Comparison of ENCODE assay signal across 10 mouse cellular contexts in genomic region chr10:58362745-58363144, GRCm38 (mm10). TPM values are rescaled to one million over a fixed set of nuclear protein-coding genes. Genes with fewer than 3 reads are reported as not detected.
DNase-seq lines count a peak whose midpoint lies in the region; ATAC-seq and TF ChIP-seq lines count a peak whose summit lies in the region.
"Had no signal": no experiment of that assay in that cellular context is flagged by ENCODE, and none has a peak within 500 bp of the region (broad histone marks: within the 10 kb centered on the region; RNA-seq: fewer than 3 reads in every experiment).

No protein-coding gene starts in this region.

- WGBS in hindbrain, embryonic 16.5 days = 76% methylated on average over 1 of the region's 1 CpGs
- 73% methylated on average over 1 of the region's 1 CpGs for WGBS in hindbrain, embryonic 11.5 days

- TF ChIP-seq EP300 in CH12.LX (IDR thresholded peaks at IDR 0.05; ENCODE audit: low read length) = no peak

- peak; percentile 71 for ATAC-seq in hindbrain, embryonic 16.5 days
- ATAC-seq in hindbrain, embryonic 11.5 days (ENCODE audit: low FRiP score) = no peak
- peak; percentile 72 for ATAC-seq in common myeloid progenitor, adult 5-6 weeks (replicated peaks; ENCODE audit: low read depth, poor library complexity, severe bottlenecking)

- peaks cover 71% of the 10 kb centered on the region for H3K79me2 ChIP-seq in CH12.LX (replicated peaks; ENCODE audit: control insufficient read depth, extremely low read depth, insufficient read depth, poor library complexity, severe bottlenecking)

- H3K9ac ChIP-seq in hindbrain, embryonic 16.5 days (ENCODE audit: low read depth, low read length) = no peak overlapping the region
- H3K9ac ChIP-seq in hindbrain, embryonic 11.5 days (ENCODE audit: low read depth, low read length) = no peak overlapping the region
- no peak overlapping the region for H3K9ac ChIP-seq in CH12.LX (ENCODE audit: insufficient read depth, low read depth)

- no peak for TF ChIP-seq POLR2A in CH12.LX (IDR thresholded peaks at IDR 0.05; ENCODE audit: low read depth, low read length)

- DNase-seq in hindbrain, embryonic 11.5 days (ENCODE audit: low spot score) = no peak
- DNase-seq in CH12.LX (ENCODE audit: extremely low read depth) = no peak
- DNase-seq in lung, postnatal 25 days (ENCODE audit: low spot score) = peak; percentile 47
- DNase-seq in layer of hippocampus, adult 9-11 months = no peak
- DNase-seq in ovary, postnatal 14 days (ENCODE audit: low spot score) = no peak
- DNase-seq in frontal cortex, postnatal 25 days (ENCODE audit: low spot score in 2 of 2) = no peak
- DNase-seq: gastrocnemius, postnatal 10 days; right cerebral cortex, adult 18-20 months had no signal

- H3K4me1 ChIP-seq in hindbrain, embryonic 16.5 days (ENCODE audit: control insufficient read depth, insufficient read depth, low read depth, low read length) = no peaks in the 10 kb centered on the region
- H3K4me1 ChIP-seq in hindbrain, embryonic 11.5 days (replicated peaks; ENCODE audit: control insufficient read depth, insufficient read depth, low read length) = no peaks in the 10 kb centered on the region
- H3K4me1 ChIP-seq in CH12.LX (ENCODE audit: control insufficient read depth in 1 of 2, insufficient read depth in 2 of 2) = peaks cover 10 to 52% of the 10 kb centered on the region in 2 experiments

- in situ Hi-C loops in CH12.LX (cut with MboI; ENCODE audit: low pct_ligation_motif_present, low pct_unique_long_range_greater_than_20kb, low sequenced_read_pairs) = no loop called here

- no peaks in the 10 kb centered on the region for H3K36me3 ChIP-seq in hindbrain, embryonic 16.5 days (ENCODE audit: control insufficient read depth, insufficient read depth, low read length)
- no peaks in the 10 kb centered on the region for H3K36me3 ChIP-seq in hindbrain, embryonic 11.5 days (ENCODE audit: control insufficient read depth, insufficient read depth, low read length)
- H3K36me3 ChIP-seq in CH12.LX (replicated peaks in 1 of 2; ENCODE audit: control insufficient read depth in 1 of 2, insufficient read depth in 1 of 2, low read length in 1 of 2) = peaks cover 19 to 62% of the 10 kb centered on the region in 2 experiments

- no peak overlapping the region for H3K4me3 ChIP-seq in hindbrain, embryonic 16.5 days (ENCODE audit: low read length)
- no peak overlapping the region for H3K4me3 ChIP-seq in hindbrain, embryonic 11.5 days (ENCODE audit: low read depth, low read length)
- H3K4me3 ChIP-seq in CH12.LX (replicated peaks in 1 of 3; ENCODE audit: low read depth in 2 of 3, low read length in 2 of 3, poor library complexity in 1 of 3) = no peak overlapping the region

- peak; percentile 70 for TF ChIP-seq RAD21 in CH12.LX (IDR thresholded peaks at IDR 0.05; ENCODE audit: low read depth, low read length)

- H3K27ac ChIP-seq in hindbrain, embryonic 16.5 days (ENCODE audit: low read depth, low read length) = no peak overlapping the region
- H3K27ac ChIP-seq in hindbrain, embryonic 11.5 days (ENCODE audit: low read depth, low read length) = no peak overlapping the region
- H3K27ac ChIP-seq in CH12.LX (ENCODE audit: insufficient read depth, low read depth) = no peak overlapping the region

- H3K27me3 ChIP-seq in hindbrain, embryonic 16.5 days (replicated peaks; ENCODE audit: control insufficient read depth, insufficient read depth, low read length) = no peaks in the 10 kb centered on the region
- no peaks in the 10 kb centered on the region for H3K27me3 ChIP-seq in hindbrain, embryonic 11.5 days (ENCODE audit: control insufficient read depth, insufficient read depth, low read length)
- H3K27me3 ChIP-seq in CH12.LX (replicated peaks) = no peaks in the 10 kb centered on the region

- H3K9me3 ChIP-seq in hindbrain, embryonic 16.5 days (ENCODE audit: control insufficient read depth, low read length) = no peaks in the 10 kb centered on the region
- no peaks in the 10 kb centered on the region for H3K9me3 ChIP-seq in hindbrain, embryonic 11.5 days (ENCODE audit: control insufficient read depth, low read length)
- no peaks in the 10 kb centered on the region for H3K9me3 ChIP-seq in CH12.LX (replicated peaks; ENCODE audit: low read length)

- dilution Hi-C loops in CH12.LX (cut with MboI; ENCODE audit: extremely low pct_ligation_motif_present, extremely low pct_unique_long_range_greater_than_20kb, low sequenced_read_pairs) = no loop called here

- H3K4me2 ChIP-seq in hindbrain, embryonic 16.5 days (ENCODE audit: low read length) = no peak overlapping the region
- no peak overlapping the region for H3K4me2 ChIP-seq in hindbrain, embryonic 11.5 days (replicated peaks; ENCODE audit: low read depth, low read length)
- no peak overlapping the region for H3K4me2 ChIP-seq in CH12.LX (ENCODE audit: insufficient read depth, low read depth, poor library complexity, severe bottlenecking)

- peak in 1 of 2 experiments; percentile 70; a peak in 2 of 4 replicates for TF ChIP-seq CTCF in CH12.LX (conservative IDR thresholded peaks at IDR 0.05 in 1 of 2, IDR thresholded peaks at IDR 0.05 in 1 of 2; ENCODE audit: low read depth in 2 of 2, low read length in 2 of 2)

TF ChIP-seq in CH12.LX, 34 proteins besides CTCF, POLR2A, EP300 and RAD21:
- peak; percentile 69 for TF ChIP-seq SMC3 (IDR thresholded peaks at IDR 0.05; ENCODE audit: low read depth, low read length)
- 0 out of 2 replicates have a peak, but pooled peaks have one; percentile 15 for TF ChIP-seq ZNF384 (IDR thresholded peaks at IDR 0.05; ENCODE audit: low read depth, low read length)
- no peak for TF ChIP-seq NELFE (IDR thresholded peaks at IDR 0.05; ENCODE audit: low read depth, low read length)
- 0 out of 2 replicates have a peak, but pooled peaks have one; percentile 18 for TF ChIP-seq MEF2A (IDR thresholded peaks at IDR 0.05; ENCODE audit: borderline replicate concordance, low read depth, low read length)
- TF ChIP-seq IRF4 (IDR thresholded peaks at IDR 0.05; ENCODE audit: low read depth, low read length) = peak; percentile 36; the same call in 1 of the 2 replicates
- TF ChIP-seq UBTF (IDR thresholded peaks at IDR 0.05; ENCODE audit: low read depth, low read length) = no peak

RNA-seq across cellular contexts. Expression of gene Lims1, which starts 39.5 kb away (rescaled TPM):
- 60.0 and 61.0 TPM in 2 replicates for polyA plus RNA-seq in hindbrain, embryonic 16.5 days (2015; fragmentation: Nextera tagmentation; extraction: Ambion mirVana)
- 86.2 and 89.9 TPM in 2 replicates for polyA plus RNA-seq in hindbrain, embryonic 11.5 days (2014; fragmentation: Nextera tagmentation; extraction: Ambion mirVana)
- total RNA-seq in CH12.LX (2012; rRNA removed) = 37.0 and 40.7 TPM in 2 replicates
- 74.7 and 85.6 TPM in 2 replicates for total RNA-seq in CH12.LX (2014; rRNA removed)
- polyA plus RNA-seq in CH12.LX (2012; ENCODE audit: insufficient read length, low read depth) = 34.7 and 40.4 TPM in 2 replicates
- total RNA-seq in common myeloid progenitor, adult 5-6 weeks (2017) = 75.5 and 112 TPM in 2 replicates
